Mouse (Mus musculus): Measurements from ENCODE around the gene Alg11. TPM values are rescaled to one million over a fixed set of nuclear protein-coding genes. Genes with fewer than 3 reads are reported as not detected.

The Alg11 gene
- polyA plus RNA-seq, 1 experiment, result not detected

DNA sequence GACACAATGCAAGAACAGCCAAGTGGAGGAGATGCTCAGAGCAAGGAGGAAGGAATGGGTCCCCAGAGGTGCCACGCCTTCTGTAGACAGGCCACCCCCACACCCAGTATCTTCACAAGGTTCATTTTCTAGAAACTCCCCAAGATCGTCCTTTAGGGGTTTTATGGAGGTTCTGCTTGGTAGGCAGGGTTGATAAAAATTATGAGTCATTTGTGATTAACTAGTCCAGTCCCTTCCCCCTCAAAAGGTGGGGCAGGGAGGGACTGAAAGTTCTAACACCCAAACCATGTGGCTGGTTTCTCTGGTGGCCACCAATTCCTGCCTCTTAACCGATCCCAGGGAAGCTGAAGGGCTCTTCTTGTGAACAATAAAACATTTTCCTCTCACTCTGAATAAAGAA lies 3.7 kb upstream of the Alg11 start:
- no peak for TF ChIP-seq POLR2A (IDR thresholded peaks at IDR 0.05; ENCODE audit: insufficient read depth, low read depth, low read length)
- no peak for TF ChIP-seq CTCF (IDR thresholded peaks at IDR 0.05; ENCODE audit: insufficient read depth, low read depth, low read length)
- no peak overlapping the region for H3K4me3 ChIP-seq (ENCODE audit: insufficient read depth, low read depth, low read length)
- WGBS, result 85% methylated on average over 3 of the region's 3 CpGs
- H3K4me1 ChIP-seq (ENCODE audit: control insufficient read depth, insufficient read depth, low read length), result peaks cover 4% of the 10 kb centered on the region
- no peak overlapping the region for H3K27ac ChIP-seq (ENCODE audit: insufficient read depth, low read depth, low read length)

DNA sequence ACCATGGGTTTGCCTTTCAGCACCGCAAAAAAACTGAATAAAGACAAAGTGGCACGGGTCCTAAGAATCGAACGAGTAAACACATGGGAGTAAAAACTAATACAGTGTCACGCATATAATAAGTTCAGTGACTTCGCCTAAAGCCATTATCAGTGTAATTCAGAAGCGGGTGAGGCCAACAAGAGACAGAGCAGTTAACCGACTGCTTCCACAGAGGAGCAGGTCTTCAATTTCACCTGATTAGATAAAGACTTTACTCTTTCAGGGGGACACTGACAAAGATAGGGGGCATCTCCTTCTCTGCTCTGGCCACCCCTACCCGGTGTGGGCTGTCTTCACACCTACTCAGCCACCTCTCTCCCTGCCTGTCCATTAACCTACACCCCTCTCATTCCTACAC lies 2.2 kb upstream of the Alg11 start:
- H3K4me1 ChIP-seq (ENCODE audit: control insufficient read depth, insufficient read depth, low read length), result peaks cover 4% of the 10 kb centered on the region
- TF ChIP-seq CTCF (IDR thresholded peaks at IDR 0.05; ENCODE audit: insufficient read depth, low read depth, low read length) (no peak), POLR2A (IDR thresholded peaks at IDR 0.05; ENCODE audit: insufficient read depth, low read depth, low read length) (no peak)
- H3K4me3 ChIP-seq (ENCODE audit: insufficient read depth, low read depth, low read length), result no peak overlapping the region
- no peak overlapping the region for H3K27ac ChIP-seq (ENCODE audit: insufficient read depth, low read depth, low read length)
- WGBS, result 81% methylated on average over 9 of the region's 9 CpGs

DNA sequence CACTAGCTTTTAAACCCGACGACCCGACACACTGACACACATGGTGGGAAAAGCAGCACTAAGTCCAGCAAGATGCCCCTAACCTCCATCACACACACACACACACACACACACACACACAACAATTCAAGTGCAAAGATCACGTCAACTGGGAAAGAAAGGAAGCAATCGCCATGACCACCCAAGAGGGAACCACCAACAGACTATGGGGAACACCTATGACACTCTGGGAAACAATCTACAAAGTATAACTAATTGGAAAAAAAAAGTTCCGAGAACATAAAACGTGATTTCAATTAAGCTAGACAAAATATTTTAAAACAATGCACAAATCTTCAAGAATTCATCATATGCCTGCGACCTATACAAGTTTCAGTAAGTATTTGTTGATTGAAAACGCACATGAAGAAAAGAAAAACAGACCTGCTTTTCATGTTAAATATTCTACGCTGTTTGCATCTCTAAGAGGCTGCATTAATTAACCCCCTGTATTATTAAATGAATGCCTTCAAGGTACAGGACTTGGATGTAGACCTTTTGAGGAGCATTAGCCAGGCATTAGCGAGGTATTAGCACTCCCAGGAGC lies 1.3 kb upstream of the Alg11 start:
- TF ChIP-seq CTCF (IDR thresholded peaks at IDR 0.05; ENCODE audit: insufficient read depth, low read depth, low read length) (no peak), POLR2A (IDR thresholded peaks at IDR 0.05; ENCODE audit: insufficient read depth, low read depth, low read length) (no peak)
- Histone ChIP-seq H3K4me1 (ENCODE audit: control insufficient read depth, insufficient read depth, low read length) (peaks cover 4% of the 10 kb centered on the region), H3K27ac (ENCODE audit: insufficient read depth, low read depth, low read length) (no peak overlapping the region), H3K4me3 (ENCODE audit: insufficient read depth, low read depth, low read length) (peak overlapping the region; percentile 99)
- WGBS, result 32% methylated on average over 11 of the region's 11 CpGs

DNA sequence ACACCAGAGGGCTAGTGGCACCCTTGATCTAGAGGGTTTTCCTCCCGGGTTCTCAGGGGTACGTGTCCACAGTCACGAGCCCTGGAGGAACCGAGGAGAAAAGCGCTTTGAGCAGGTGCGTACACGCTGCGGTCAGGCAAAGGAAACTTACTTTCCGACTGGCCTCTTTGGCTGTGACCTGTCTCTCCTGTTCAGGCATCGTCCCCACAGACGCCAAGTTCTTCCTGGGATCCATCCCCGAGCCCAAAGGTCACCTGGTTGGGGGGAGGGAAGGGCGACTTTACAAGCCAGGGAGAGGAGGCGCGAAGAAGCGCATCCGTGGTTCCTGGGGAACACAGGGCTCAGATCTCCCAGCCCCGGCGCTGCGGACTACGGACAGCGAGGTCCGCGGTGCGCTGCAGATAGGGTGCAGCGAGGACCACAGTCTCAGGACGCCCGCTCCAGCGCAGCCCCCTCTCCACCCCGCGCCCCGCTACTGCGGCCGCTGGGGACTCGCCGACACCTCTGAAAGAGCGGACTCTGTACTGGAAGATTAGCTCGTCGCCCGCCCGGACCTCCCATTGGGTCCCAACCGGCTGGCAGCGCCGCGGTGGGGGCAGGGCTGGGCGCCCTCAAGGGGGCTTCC lies 588 bp upstream of the Alg11 start, which contains the start of gene Atp7b:
TSS of gene Atp7b (minus strand) at position 485 of the 625 bp plus-strand sequence.
- WGBS, result 1% methylated on average over 45 of the region's 46 CpGs
- TF ChIP-seq POLR2A (IDR thresholded peaks at IDR 0.05; ENCODE audit: insufficient read depth, low read depth, low read length) (no peak; the same call in 1 of the 2 replicates), CTCF (IDR thresholded peaks at IDR 0.05; ENCODE audit: insufficient read depth, low read depth, low read length) (0 out of 2 replicates have a peak, but pooled peaks have one; percentile 5)
- no peak within 1 kb of the TSS for H3K27ac ChIP-seq (ENCODE audit: insufficient read depth, low read depth, low read length)

DNA sequence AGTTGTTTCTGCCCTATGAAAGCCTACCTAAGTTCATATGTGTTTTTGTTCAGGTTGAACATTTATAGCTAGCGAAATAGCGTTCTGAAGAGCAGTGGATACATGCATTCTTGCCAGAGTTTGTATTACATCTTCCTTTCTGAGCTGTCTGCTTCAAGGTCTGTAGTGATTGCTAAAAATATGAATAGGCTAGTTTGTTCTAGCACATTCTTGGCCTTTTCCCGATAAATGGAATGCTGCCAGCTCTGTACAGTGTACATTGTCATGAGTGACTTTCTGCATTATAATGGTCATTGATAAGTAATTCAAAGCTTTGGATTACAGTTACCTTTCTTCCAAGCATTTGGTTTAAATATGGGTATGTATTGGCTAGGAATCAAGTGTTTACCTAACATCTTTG lies 605 bp downstream of the Alg11 start:
- peaks cover 4% of the 10 kb centered on the region for H3K4me1 ChIP-seq (ENCODE audit: control insufficient read depth, insufficient read depth, low read length)
- H3K4me3 ChIP-seq (ENCODE audit: insufficient read depth, low read depth, low read length), result no peak overlapping the region
- 3% methylated on average over 3 of the region's 3 CpGs for WGBS
- no peak overlapping the region for H3K27ac ChIP-seq (ENCODE audit: insufficient read depth, low read depth, low read length)
- TF ChIP-seq CTCF (IDR thresholded peaks at IDR 0.05; ENCODE audit: insufficient read depth, low read depth, low read length), result no peak
- no peak for TF ChIP-seq POLR2A (IDR thresholded peaks at IDR 0.05; ENCODE audit: insufficient read depth, low read depth, low read length)

More for the DNA sequence above, 588 bp upstream of the Alg11 start, which contains the start of gene Atp7b:
- Histone ChIP-seq H3K4me3 (ENCODE audit: insufficient read depth, low read depth, low read length) (peak within 1 kb of the TSS; percentile 99), H3K4me1 (ENCODE audit: control insufficient read depth, insufficient read depth, low read length) (peaks cover 4% of the 10 kb centered on the region)

DNA sequence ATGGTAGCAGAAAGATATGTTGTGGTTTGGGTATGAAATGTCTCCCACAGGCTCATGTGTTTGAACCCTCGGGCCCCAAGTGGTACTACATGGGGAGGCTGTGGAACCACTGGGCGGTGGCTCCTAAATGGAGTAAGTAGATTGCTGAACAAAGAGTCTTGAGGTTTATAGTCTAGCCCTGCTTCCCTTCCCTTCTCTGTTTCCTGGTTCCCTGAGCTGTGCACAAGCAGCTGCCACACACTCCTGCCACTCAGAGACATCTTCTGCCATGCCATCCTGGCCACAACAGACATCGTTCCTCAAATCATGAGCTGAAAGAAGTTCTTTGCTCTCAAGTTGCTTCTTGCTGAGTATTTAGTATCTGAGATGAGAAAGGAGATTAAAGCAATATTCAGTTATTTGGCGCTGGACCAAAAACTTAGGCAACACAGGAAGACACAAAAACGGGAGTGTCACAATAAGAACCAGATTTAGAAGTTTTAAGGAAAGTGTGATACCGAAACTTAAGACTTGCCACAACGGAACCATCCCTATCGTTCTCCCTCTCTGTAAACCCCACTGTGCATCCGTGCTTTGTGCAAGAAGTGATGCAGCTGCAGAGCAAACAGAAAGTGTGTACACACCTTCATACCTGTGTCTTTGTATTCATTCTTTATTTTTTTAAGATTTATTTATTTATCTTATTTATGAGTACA lies 18.9 kb downstream of the Alg11 start:
- Histone ChIP-seq H3K4me1 (ENCODE audit: control insufficient read depth, insufficient read depth, low read length) (no peaks in the 10 kb centered on the region), H3K4me3 (ENCODE audit: insufficient read depth, low read depth, low read length) (no peak overlapping the region), H3K27ac (ENCODE audit: insufficient read depth, low read depth, low read length) (no peak overlapping the region)
- WGBS, result 85% methylated on average over 9 of the region's 9 CpGs
- TF ChIP-seq CTCF (IDR thresholded peaks at IDR 0.05; ENCODE audit: insufficient read depth, low read depth, low read length) (no peak), POLR2A (IDR thresholded peaks at IDR 0.05; ENCODE audit: insufficient read depth, low read depth, low read length) (no peak)

DNA sequence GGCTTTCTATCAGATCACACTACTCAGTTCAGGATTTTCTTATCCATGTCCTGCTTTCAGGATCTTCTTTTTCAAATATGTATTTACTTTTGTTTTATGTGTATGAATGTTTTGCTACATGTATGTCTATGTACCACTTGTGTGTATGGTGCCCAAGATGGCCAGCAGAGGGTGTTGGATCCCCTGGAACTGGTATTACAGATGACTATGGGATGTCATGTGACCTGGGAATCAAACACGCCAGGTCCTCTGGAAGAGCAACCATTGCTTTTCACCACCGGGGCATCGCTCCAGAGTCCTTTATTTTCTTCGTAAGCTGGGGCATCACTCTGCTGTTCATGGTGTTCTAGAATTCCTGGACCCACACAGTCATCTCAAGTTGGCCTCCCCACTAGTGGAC lies 28.7 kb downstream of the Alg11 start:
- Histone ChIP-seq H3K4me1 (ENCODE audit: control insufficient read depth, insufficient read depth, low read length) (no peaks in the 10 kb centered on the region), H3K27ac (ENCODE audit: insufficient read depth, low read depth, low read length) (no peak overlapping the region), H3K4me3 (ENCODE audit: insufficient read depth, low read depth, low read length) (no peak overlapping the region)
- TF ChIP-seq POLR2A (IDR thresholded peaks at IDR 0.05; ENCODE audit: insufficient read depth, low read depth, low read length), result no peak
- TF ChIP-seq CTCF (IDR thresholded peaks at IDR 0.05; ENCODE audit: insufficient read depth, low read depth, low read length), result no peak
- 95% methylated on average over 4 of the region's 4 CpGs for WGBS

DNA sequence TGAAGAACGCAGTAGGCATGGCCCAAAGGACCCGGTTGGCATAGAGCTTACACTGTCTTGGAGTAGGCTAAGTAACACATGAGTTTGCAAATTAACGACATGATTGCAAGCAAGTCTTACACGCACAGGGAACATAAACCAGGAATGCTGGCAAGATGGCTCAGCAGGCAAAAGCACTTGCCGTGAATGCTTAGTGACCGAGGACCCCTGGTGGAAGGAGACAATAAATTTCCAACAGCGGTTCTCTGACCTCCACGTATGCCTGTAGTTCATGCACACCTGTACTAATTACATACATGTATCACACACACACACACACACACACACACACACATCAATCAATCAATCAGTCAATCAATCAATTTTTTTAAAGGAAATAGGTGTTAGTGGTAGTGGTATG lies 31.0 kb downstream of the Alg11 start:
- TF ChIP-seq POLR2A (IDR thresholded peaks at IDR 0.05; ENCODE audit: insufficient read depth, low read depth, low read length) (no peak), CTCF (IDR thresholded peaks at IDR 0.05; ENCODE audit: insufficient read depth, low read depth, low read length) (no peak)
- Histone ChIP-seq H3K4me1 (ENCODE audit: control insufficient read depth, insufficient read depth, low read length) (no peaks in the 10 kb centered on the region), H3K27ac (ENCODE audit: insufficient read depth, low read depth, low read length) (no peak overlapping the region), H3K4me3 (ENCODE audit: insufficient read depth, low read depth, low read length) (no peak overlapping the region)
- 47% methylated on average over 8 of the region's 8 CpGs for WGBS

DNA sequence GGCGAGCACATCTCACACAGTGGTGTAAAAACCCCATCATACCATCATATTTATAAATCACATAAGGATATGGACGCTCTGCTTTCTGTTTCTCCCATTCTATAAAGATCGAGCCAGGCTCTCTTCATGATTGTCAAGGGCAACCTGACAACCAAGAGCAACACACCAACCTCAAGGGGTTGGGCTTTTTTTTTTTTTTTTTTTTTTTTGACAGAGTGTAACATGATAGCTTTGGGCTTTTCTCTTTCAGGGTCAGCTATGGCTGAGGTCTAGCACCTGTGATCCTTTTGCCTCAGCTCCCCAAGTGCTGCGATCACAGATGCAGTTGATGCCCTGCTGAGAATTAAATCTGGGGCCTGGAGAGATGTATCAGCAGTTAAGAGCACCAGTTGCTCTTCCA lies 46.5 kb downstream of the Alg11 start:
- 81% methylated on average over 4 of the region's 4 CpGs for WGBS
- no peak overlapping the region for H3K4me3 ChIP-seq (ENCODE audit: insufficient read depth, low read depth, low read length)
- TF ChIP-seq POLR2A (IDR thresholded peaks at IDR 0.05; ENCODE audit: insufficient read depth, low read depth, low read length), result no peak
- TF ChIP-seq CTCF (IDR thresholded peaks at IDR 0.05; ENCODE audit: insufficient read depth, low read depth, low read length), result no peak

More for the DNA sequence above, 46.5 kb downstream of the Alg11 start:
- Histone ChIP-seq H3K27ac (ENCODE audit: insufficient read depth, low read depth, low read length) (no peak overlapping the region), H3K4me1 (ENCODE audit: control insufficient read depth, insufficient read depth, low read length) (no peaks in the 10 kb centered on the region)

Other genes starting within 250 kb of the Alg11 start
- gene Defb50, start 237.2 kb upstream of the Alg11 start, polyA plus RNA-seq (2012; ENCODE audit: insufficient read depth, insufficient read length, low replicate concordance, missing spikeins), result not detected in 2 replicates
- gene Defb2, start 220.8 kb upstream of the Alg11 start, polyA plus RNA-seq (2012; ENCODE audit: insufficient read depth, insufficient read length, low replicate concordance, missing spikeins), result not detected in 2 replicates
- gene Defb10, start 201.8 kb upstream of the Alg11 start, polyA plus RNA-seq (2012; ENCODE audit: insufficient read depth, insufficient read length, low replicate concordance, missing spikeins), result not detected in 2 replicates
- gene Defb9, start 175.3 kb upstream of the Alg11 start, polyA plus RNA-seq (2012; ENCODE audit: insufficient read depth, insufficient read length, low replicate concordance, missing spikeins), result not detected in 2 replicates
- not detected in 2 replicates for gene Defb11, start 154.3 kb upstream of the Alg11 start, polyA plus RNA-seq (2012; ENCODE audit: insufficient read depth, insufficient read length, low replicate concordance, missing spikeins)
- gene Defb15, start 128.0 kb upstream of the Alg11 start, polyA plus RNA-seq (2012; ENCODE audit: insufficient read depth, insufficient read length, low replicate concordance, missing spikeins), result not detected in 2 replicates
- gene Defb35, start 122.4 kb upstream of the Alg11 start, polyA plus RNA-seq (2012; ENCODE audit: insufficient read depth, insufficient read length, low replicate concordance, missing spikeins), result not detected in 2 replicates
- not detected in 2 replicates for gene Defb13, start 114.0 kb upstream of the Alg11 start, polyA plus RNA-seq (2012; ENCODE audit: insufficient read depth, insufficient read length, low replicate concordance, missing spikeins)
- gene Fam90a1a, start 102.0 kb upstream of the Alg11 start, polyA plus RNA-seq (2012; ENCODE audit: insufficient read depth, insufficient read length, low replicate concordance, missing spikeins), result not detected in 2 replicates
- gene Ccdc70, start 90.9 kb upstream of the Alg11 start, polyA plus RNA-seq (2012; ENCODE audit: insufficient read depth, insufficient read length, low replicate concordance, missing spikeins), result not detected in 2 replicates
- gene Atp7b, start 416 bp upstream of the Alg11 start, polyA plus RNA-seq (2012; ENCODE audit: insufficient read depth, insufficient read length, low replicate concordance, missing spikeins), result not detected in 2 replicates
- not detected in 2 replicates for gene Nek5, start 64.3 kb downstream of the Alg11 start, polyA plus RNA-seq (2012; ENCODE audit: insufficient read depth, insufficient read length, low replicate concordance, missing spikeins)
- not detected in 2 replicates for gene Nek3, start 105.7 kb downstream of the Alg11 start, polyA plus RNA-seq (2012; ENCODE audit: insufficient read depth, insufficient read length, low replicate concordance, missing spikeins)
- gene Ckap2, start 125.1 kb downstream of the Alg11 start, polyA plus RNA-seq (2012; ENCODE audit: insufficient read depth, insufficient read length, low replicate concordance, missing spikeins), result not detected in 2 replicates
- not detected in 2 replicates for gene Vps36, start 132.1 kb downstream of the Alg11 start, polyA plus RNA-seq (2012; ENCODE audit: insufficient read depth, insufficient read length, low replicate concordance, missing spikeins)
- gene Thsd1, start 166.6 kb downstream of the Alg11 start, polyA plus RNA-seq (2012; ENCODE audit: insufficient read depth, insufficient read length, low replicate concordance, missing spikeins), result not detected in 2 replicates
- gene Tpte, start 222.7 kb downstream of the Alg11 start, polyA plus RNA-seq (2012; ENCODE audit: insufficient read depth, insufficient read length, low replicate concordance, missing spikeins), result not detected in 2 replicates